Mouse (Mus musculus) olfactory bulb, adult 2 months (tissue): ENCODE measurements at regions not wholly inside any gene's neighbourhood (a gene's known extent, or its start where the extent isn't known, plus 50 kb on each side); places are given as distances from the start of the nearest gene placed in this dataset.

Experiments
- H3K27ac ChIP-seq: fragments of 200-500 bp; 2 replicates; pipeline ENCODE4 v1.5.1; 2012; ENCODE audit warnings: low read depth, low read length; ENCODE audit not compliant: insufficient read depth
- H3K4me1 ChIP-seq: fragments of 200-500 bp; 2 replicates; pipeline ENCODE4 v1.6.1; 2012; ENCODE audit warnings: low read length; ENCODE audit not compliant: control insufficient read depth, insufficient read depth
- H3K4me3 ChIP-seq: fragments of 200-500 bp; 2 replicates; pipeline ENCODE4 v1.5.1; 2012; ENCODE audit warnings: mild to moderate bottlenecking, low read depth, low read length, moderate library complexity; ENCODE audit not compliant: insufficient read depth
- CTCF ChIP-seq: fragments of 200-500 bp; IDR thresholded peaks from 2 replicates; pipeline ENCODE4 v1.5.1; 2012; ENCODE audit warnings: low read depth, mild to moderate bottlenecking, low read length, moderate library complexity; ENCODE audit not compliant: insufficient read depth
- POLR2A ChIP-seq: fragments of 200-500 bp; IDR thresholded peaks from 2 replicates; pipeline ENCODE4 v1.6.1; 2012; ENCODE audit warnings: mild to moderate bottlenecking, low read depth, low read length, moderate library complexity; ENCODE audit not compliant: insufficient read depth
- WGBS: fragments of 180-500 bp; shearing (Covaris S2); methylation state at CpG from one replicate; pipeline ENCODE4 v1.1.7; 2018; 5-methylcytosine and 5-hydroxymethylcytosine counted together

DNA sequence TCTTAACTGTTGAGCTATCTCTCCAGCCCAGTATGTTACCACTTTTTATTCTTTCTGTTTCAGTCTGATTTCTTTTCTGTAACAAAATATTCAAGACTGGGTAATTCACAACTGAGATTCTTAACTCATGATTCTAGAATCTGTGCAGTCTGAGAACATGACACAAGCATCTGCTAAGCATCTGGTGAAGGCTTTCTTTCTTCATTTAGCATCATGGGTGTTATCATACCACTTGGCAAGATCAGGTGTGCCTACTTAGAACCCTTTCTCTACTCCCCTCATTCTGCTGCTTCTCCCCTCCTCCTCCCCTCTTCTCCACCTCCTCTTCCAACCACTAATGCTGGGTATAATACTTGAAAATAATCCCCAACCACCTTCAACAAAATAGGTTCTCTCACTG is 62.1 kb upstream of the Pfn2 start:
- H3K4me3 ChIP-seq, result no peak overlapping the region
- H3K4me1 ChIP-seq, result 0 out of 2 replicates have a peak, but pooled peaks cover 3% of the 10 kb centered on the region
- no peak overlapping the region for H3K27ac ChIP-seq
- TF ChIP-seq CTCF, result no peak
- no peak for TF ChIP-seq POLR2A

DNA sequence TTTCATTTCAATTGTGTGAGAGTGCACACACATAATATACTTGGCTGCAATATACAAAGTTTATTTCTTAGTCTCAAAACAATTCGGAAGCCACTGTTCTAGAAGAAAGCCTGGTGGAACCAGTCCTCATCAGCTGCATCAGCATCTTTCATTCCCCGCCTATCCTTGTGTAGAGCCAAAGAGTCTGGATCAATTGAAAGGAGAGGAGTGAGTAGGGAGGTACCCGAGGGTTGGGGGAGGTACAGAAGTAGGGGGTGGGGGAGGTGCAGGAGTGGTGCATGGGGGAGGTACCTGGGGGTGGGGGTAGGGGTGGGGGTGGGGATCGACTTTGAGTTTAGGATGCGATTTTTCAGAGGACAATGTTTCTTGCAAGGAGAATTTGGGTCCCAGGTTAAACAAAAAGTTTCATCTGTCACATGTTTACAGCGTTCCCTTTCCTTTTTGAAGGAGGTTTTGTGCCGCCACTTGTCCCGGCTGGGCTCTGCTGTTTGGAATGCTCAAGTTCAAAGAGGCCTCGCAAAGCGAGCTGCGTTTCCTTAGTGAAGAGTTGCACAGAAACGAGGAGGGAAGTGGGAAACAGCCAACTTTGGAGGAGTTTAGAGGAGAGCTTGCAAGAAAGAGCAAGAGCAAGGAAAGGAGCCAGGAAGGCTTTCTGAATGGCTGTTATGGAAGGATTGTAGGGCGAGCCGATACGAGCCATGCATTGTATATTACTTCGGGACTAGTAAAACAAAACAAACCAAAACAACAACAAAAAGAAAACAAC is 64.1 kb upstream of the Pfn2 start:
- Histone ChIP-seq H3K27ac (no peak overlapping the region), H3K4me3 (no peak overlapping the region), H3K4me1 (0 out of 2 replicates have a peak, but pooled peaks cover 3% of the 10 kb centered on the region)
- WGBS, result 17% methylated on average over 16 of the region's 16 CpGs
- TF ChIP-seq POLR2A (no peak), CTCF (no peak)

DNA sequence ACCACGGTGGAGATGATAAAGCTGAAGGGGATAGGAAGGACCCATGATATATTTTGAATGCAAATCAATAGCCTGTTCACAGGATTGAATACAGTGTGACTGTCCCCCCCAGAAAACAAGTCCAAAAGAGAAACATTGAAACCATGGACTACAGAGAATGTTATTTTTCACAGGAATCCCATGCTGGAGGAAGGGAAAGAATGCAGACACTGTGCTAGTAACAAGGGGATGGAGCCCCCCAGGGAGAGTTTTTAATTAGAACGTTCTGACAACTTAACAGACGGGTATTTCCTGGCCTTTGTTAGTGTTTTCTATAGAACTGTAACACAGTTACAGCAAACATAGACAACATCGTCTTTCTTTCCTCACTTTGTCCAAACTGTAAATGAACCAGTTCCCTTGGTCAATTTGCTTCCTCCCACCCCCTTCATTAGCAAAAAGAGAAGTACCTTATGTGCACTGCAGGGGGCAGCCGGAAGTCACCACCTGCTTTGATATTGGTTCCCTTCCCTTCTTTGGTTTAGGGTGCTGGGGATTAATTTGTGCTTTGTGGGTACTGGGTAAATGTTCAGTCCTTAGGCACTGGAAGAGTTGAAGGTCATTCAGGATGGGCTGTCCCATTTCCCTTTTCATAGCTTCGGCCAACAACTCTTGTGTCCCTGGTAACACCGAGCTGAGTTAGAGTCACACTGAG is 64.9 kb upstream of the Pfn2 start:
- Histone ChIP-seq H3K27ac (no peak overlapping the region), H3K4me1 (0 out of 2 replicates have a peak, but pooled peaks cover 3% of the 10 kb centered on the region), H3K4me3 (no peak overlapping the region)
- TF ChIP-seq POLR2A (no peak), CTCF (no peak)
- 41% methylated on average over 7 of the region's 7 CpGs for WGBS

GRCm38 (mm10) chr3:57914687-57915086 is 66.8 kb upstream of the Pfn2 start:
- WGBS, result over 99% methylated on average over 3 of the region's 3 CpGs
- TF ChIP-seq CTCF (no peak), POLR2A (no peak)
- peaks cover 3% of the 10 kb centered on the region; the same call in 1 of the 2 replicates for H3K4me1 ChIP-seq
- H3K27ac ChIP-seq, result no peak overlapping the region
- H3K4me3 ChIP-seq, result no peak overlapping the region

DNA sequence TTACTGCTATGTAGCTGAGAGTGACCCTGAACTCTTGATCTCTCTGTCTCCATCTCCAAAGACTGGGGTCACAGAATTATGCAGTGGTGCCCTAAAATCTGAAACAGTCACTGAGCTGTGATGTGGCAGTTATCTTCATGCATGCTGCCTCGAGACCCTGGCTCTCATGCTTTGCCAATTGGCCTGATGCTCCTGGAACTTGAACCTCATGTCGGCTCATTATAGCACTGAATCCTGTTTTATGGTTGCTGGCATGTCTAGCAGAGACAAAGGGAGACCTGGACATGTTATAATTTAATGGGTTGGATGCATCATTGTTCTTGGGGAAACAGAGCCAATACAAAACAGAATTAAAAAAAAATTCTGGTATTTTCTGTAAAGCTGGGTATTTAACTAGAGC is 71.0 kb upstream of the Pfn2 start:
- Histone ChIP-seq H3K4me1 (peaks cover 5% of the 10 kb centered on the region; the same call in 1 of the 2 replicates), H3K4me3 (no peak overlapping the region), H3K27ac (peak overlapping the region; percentile 59; the same call in 1 of the 2 replicates)
- TF ChIP-seq CTCF (no peak), POLR2A (no peak)
- 38% methylated on average over 2 of the region's 2 CpGs for WGBS

DNA sequence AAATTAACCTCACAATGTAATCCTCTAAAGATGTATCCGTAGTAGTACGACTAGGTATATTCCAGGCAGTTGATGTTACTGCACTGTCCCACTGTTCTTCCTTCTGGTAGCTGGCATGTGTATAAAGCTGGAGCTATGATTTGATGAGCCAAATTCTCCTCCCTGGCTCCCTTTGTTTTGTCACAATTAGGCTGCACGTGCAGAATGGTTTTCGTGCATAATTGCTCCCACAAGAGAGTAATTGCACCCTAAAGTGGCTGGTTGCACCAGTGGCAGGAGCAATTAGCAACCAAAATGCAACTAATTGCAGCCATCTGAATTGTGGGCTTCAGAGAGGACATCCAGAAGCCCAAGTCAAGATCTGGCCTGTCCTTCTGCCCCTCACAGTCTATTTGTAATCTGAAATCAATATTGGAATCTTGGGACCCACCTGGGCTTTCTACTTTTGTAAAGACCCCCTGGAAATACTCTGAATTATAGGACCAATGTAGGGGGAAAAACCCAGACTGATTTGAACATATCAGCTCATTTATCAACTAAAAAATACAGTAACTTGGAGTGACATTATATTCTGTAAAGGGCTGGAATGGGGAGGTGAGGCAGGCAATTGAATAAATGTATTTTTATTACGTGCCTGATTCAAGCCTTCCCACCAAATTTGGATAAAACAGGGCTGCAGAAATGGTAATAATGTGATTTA is 71.7 kb upstream of the Pfn2 start:
- TF ChIP-seq POLR2A, result no peak
- TF ChIP-seq CTCF, result no peak
- no peak overlapping the region for H3K27ac ChIP-seq
- 32% methylated on average over 5 of the region's 5 CpGs for WGBS

DNA sequence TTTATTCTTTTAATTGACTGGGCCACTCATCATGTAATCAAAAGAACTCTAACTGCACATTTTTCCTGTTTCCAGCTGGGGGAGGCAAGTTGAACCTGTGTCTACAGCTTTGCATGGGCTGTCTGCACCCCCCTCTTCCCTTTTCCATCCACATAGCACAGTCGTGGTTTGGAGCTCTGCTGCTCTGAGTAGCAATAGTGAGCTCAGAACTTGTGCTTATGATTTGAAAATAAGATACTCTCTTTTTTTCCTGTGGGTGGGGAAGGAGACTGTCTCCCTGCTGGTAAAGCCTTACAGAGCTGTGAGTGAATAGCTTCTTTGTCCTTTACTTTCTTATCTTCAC is 72.2 kb upstream of the Pfn2 start:
- 12% methylated on average over 1 of the region's 1 CpGs for whole genome bisulfite sequencing
- Histone ChIP-seq H3K27ac (peak overlapping the region; percentile 37; the same call in 1 of the 2 replicates), H3K4me3 (no peak overlapping the region), H3K4me1 (peaks cover 5% of the 10 kb centered on the region; the same call in 1 of the 2 replicates)
- no peak for TF ChIP-seq CTCF
- no peak for TF ChIP-seq POLR2A

More for the DNA sequence above, 71.7 kb upstream of the Pfn2 start:
- H3K4me3 ChIP-seq, result no peak overlapping the region
- peaks cover 5% of the 10 kb centered on the region; the same call in 1 of the 2 replicates for H3K4me1 ChIP-seq

DNA sequence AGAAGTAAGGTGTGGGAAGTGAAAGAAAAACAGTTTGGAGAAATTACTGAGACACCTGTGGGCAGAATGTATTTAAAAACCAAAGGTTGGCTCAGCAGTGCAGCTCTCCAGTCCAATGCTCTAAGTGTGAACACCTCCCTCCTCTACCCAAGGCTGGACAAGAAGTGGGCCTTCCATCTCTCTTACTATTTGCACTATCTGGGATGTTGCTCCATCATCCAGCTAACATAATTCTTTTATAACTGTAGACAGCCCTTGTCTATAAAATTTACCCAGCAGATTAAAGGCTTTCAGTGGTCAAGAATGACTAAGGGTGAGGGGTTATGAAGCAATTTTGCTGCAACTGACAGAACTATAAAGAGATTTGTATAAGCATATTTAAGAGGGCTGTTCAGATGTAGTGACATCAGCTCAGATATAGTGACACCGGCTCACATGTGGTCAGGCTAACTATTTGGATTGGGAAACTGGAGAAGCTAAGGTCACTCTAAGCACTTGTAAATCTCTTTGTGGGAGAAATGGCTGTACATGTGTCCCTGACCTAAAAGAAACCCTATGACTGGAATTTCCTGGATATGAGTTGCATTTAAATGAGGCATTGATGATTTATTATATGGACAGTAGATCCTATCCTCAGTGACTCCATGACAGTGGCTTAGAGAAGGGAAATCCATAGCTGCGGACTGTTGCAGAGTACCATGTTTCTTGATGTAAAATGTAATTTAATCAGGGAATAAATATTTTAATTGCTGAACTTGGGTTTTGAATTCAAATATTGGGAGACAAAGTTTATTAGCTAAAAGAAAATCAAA is 73.4 kb upstream of the Pfn2 start:
- TF ChIP-seq POLR2A (no peak), CTCF (no peak)
- Histone ChIP-seq H3K4me1 (peaks cover 5% of the 10 kb centered on the region; the same call in 1 of the 2 replicates), H3K27ac (no peak overlapping the region), H3K4me3 (no peak overlapping the region)
- 99% methylated on average over 2 of the region's 2 CpGs for WGBS

DNA sequence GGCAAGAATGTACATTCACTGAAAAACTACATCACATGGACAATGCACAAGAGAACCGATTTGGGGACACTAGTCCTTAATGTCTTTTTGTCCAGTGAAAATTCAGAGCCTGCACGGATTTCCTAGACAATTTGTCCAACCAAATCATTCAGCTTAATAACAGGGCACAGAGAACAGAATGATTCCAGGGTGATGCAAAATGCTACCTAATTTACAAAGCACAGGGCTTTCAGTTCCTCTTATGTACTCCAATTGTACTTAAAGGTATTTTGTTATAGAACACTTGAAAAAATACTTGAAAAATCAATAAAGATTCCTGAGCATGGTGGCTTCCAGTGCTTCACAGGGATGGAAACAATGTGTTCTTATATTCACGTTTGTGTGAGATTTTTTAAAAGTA is 75.2 kb upstream of the Pfn2 start:
- Histone ChIP-seq H3K4me3 (no peak overlapping the region), H3K4me1 (peaks cover 5% of the 10 kb centered on the region; the same call in 1 of the 2 replicates), H3K27ac (no peak overlapping the region)
- 63% methylated on average over 3 of the region's 3 CpGs for WGBS
- TF ChIP-seq CTCF (no peak), POLR2A (no peak)
